ENCODE assay signal across 8 mouse cellular contexts in the genomic region with DNA sequence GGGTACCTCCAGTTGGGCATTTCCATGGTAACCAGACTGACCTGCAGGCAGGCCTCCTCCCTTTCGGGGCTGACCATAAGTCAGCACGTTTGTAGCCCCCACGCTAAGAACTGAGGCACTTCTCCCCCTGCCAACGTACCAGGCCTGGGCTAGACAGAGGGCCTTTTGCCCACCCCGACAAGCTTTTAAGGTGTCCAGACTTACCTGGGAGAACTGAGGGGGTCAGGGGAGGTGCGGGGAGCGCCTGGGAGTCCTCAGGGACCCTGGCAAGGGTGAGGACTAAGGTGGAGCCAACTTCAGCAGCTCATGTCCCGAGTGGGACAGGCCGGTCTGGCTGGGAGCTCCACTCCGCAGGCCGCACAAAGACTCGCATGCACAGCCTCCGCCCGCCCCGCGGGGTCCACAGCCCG. TPM values are rescaled to one million over a fixed set of nuclear protein-coding genes. Genes with fewer than 3 reads are reported as not detected.
DNase-seq lines count a peak whose midpoint lies in the region; ATAC-seq lines count a peak whose summit lies in the region.

No protein-coding gene starts in this region.

- H3K36me3 ChIP-seq in embryonic facial prominence, embryonic 14.5 days (ENCODE audit: control insufficient read depth, insufficient read depth, low read length) = peaks cover 30% of the 10 kb centered on the region
- peaks cover 15% of the 10 kb centered on the region for H3K36me3 ChIP-seq in intestine, embryonic 16.5 days (ENCODE audit: control insufficient read depth, insufficient read depth, low read length)
- H3K36me3 ChIP-seq in midbrain, embryonic 15.5 days (replicated peaks) = peaks cover 23% of the 10 kb centered on the region

- DNase-seq in adrenal gland, postnatal 10 days = peak; percentile 39
- no peak for DNase-seq in adrenal gland, postnatal 4 days (ENCODE audit: low spot score in 2 of 2)
- DNase-seq in 3T3-L1 (ENCODE audit: low read depth, low spot score) = peak; percentile 22
- peak; percentile 24 for DNase-seq in embryonic facial prominence, embryonic 14.5 days (ENCODE audit: low spot score)
- no peak for DNase-seq in left cerebral cortex, postnatal 4 days
- DNase-seq in ovary, postnatal 14 days (ENCODE audit: low spot score) = no peak

- no peaks in the 10 kb centered on the region for H3K9me3 ChIP-seq in embryonic facial prominence, embryonic 14.5 days (ENCODE audit: control insufficient read depth, low read length)
- no peaks in the 10 kb centered on the region for H3K9me3 ChIP-seq in intestine, embryonic 16.5 days (ENCODE audit: control insufficient read depth, low read length)
- H3K9me3 ChIP-seq in midbrain, embryonic 15.5 days = no peaks in the 10 kb centered on the region

- intact Hi-C loops in left cerebral cortex, postnatal 4 days (cut with DNase I) = no loop called here

- peak overlapping the region; percentile 84 for H3K4me3 ChIP-seq in embryonic facial prominence, embryonic 14.5 days (ENCODE audit: low read depth, low read length)
- H3K4me3 ChIP-seq in intestine, embryonic 16.5 days (ENCODE audit: low read length) = peak overlapping the region; percentile 83
- peak overlapping the region; percentile 77 for H3K4me3 ChIP-seq in midbrain, embryonic 15.5 days

- H3K9ac ChIP-seq in embryonic facial prominence, embryonic 14.5 days (ENCODE audit: low read depth, low read length) = peak overlapping the region; percentile 92
- H3K9ac ChIP-seq in intestine, embryonic 16.5 days (ENCODE audit: low read depth, low read length) = peak overlapping the region; percentile 91
- H3K9ac ChIP-seq in midbrain, embryonic 15.5 days = peak overlapping the region; percentile 79

- no peak for ATAC-seq in embryonic facial prominence, embryonic 14.5 days (ENCODE audit: low read depth)
- ATAC-seq in intestine, embryonic 16.5 days = peak; percentile 32
- peak; percentile 9 for ATAC-seq in midbrain, embryonic 15.5 days (replicated peaks)

- WGBS in embryonic facial prominence, embryonic 14.5 days = 0% methylated on average over 5 of the region's 17 CpGs
- 0% methylated on average over 16 of the region's 17 CpGs for whole genome bisulfite sequencing in intestine, embryonic 16.5 days
- WGBS in midbrain, embryonic 15.5 days = 0% methylated on average over 16 of the region's 17 CpGs

- H3K4me1 ChIP-seq in embryonic facial prominence, embryonic 14.5 days (ENCODE audit: control insufficient read depth, insufficient read depth, low read length) = peaks cover 45% of the 10 kb centered on the region
- peaks cover 61% of the 10 kb centered on the region for H3K4me1 ChIP-seq in intestine, embryonic 16.5 days (ENCODE audit: control insufficient read depth, insufficient read depth, low read length)
- H3K4me1 ChIP-seq in midbrain, embryonic 15.5 days = peaks cover 72% of the 10 kb centered on the region

- H3K27ac ChIP-seq in embryonic facial prominence, embryonic 14.5 days (replicated peaks; ENCODE audit: low read depth, low read length) = peak overlapping the region; percentile 99
- H3K27ac ChIP-seq in intestine, embryonic 16.5 days (ENCODE audit: low read length) = peak overlapping the region; percentile 95
- peak overlapping the region; percentile 98 for H3K27ac ChIP-seq in midbrain, embryonic 15.5 days

- H3K4me2 ChIP-seq in embryonic facial prominence, embryonic 14.5 days (ENCODE audit: low read depth, low read length) = peak overlapping the region; percentile 87
- peak overlapping the region; percentile 92 for H3K4me2 ChIP-seq in intestine, embryonic 16.5 days (ENCODE audit: low read depth, low read length)
- peak overlapping the region; percentile 93 for H3K4me2 ChIP-seq in midbrain, embryonic 15.5 days

- no peaks in the 10 kb centered on the region for H3K27me3 ChIP-seq in embryonic facial prominence, embryonic 14.5 days (replicated peaks; ENCODE audit: control insufficient read depth, insufficient read depth, low read length)
- H3K27me3 ChIP-seq in intestine, embryonic 16.5 days (replicated peaks; ENCODE audit: control insufficient read depth, insufficient read depth, low read length) = no peaks in the 10 kb centered on the region
- no peaks in the 10 kb centered on the region for H3K27me3 ChIP-seq in midbrain, embryonic 15.5 days (replicated peaks)

RNA-seq across cellular contexts. Expression of a gene that starts 5.8 kb away (rescaled TPM):
- 10 to 100 TPM; 23.5 to 36.5 TPM for total RNA-seq in adrenal gland, postnatal 10 days (2021)
- 10 to 100 TPM; 30.5 to 40.2 TPM for total RNA-seq in adrenal gland, postnatal 4 days (2021)
- 41.8 and 41.9 TPM in 2 replicates for polyA plus RNA-seq in embryonic facial prominence, embryonic 14.5 days (2014; fragmentation: Nextera tagmentation; extraction: Ambion mirVana)
- 23.4 and 27.5 TPM in 2 replicates for polyA plus RNA-seq in intestine, embryonic 16.5 days (2015; fragmentation: Nextera tagmentation; extraction: Ambion mirVana)
- 22.0 and 22.5 TPM in 2 replicates for polyA plus RNA-seq in midbrain, embryonic 15.5 days (2015; fragmentation: Nextera tagmentation; extraction: Ambion mirVana)
- 10 to 100 TPM; 42.9 to 46.7 TPM for total RNA-seq in left cerebral cortex, postnatal 4 days (2021)

RNA-seq across cellular contexts. Expression of a gene that starts 6.2 kb away (rescaled TPM):
- 10 to 100 TPM; 75.3 to 92.1 TPM for total RNA-seq in adrenal gland, postnatal 10 days (2021)
- 100 to 1,000 TPM; 161 TPM for total RNA-seq in adrenal gland, postnatal 4 days (2021)
- polyA plus RNA-seq in embryonic facial prominence, embryonic 14.5 days (2014; fragmentation: Nextera tagmentation; extraction: Ambion mirVana) = 80.6 and 82.0 TPM in 2 replicates
- 23.3 and 26.3 TPM in 2 replicates for polyA plus RNA-seq in intestine, embryonic 16.5 days (2015; fragmentation: Nextera tagmentation; extraction: Ambion mirVana)
- 122 and 129 TPM in 2 replicates for polyA plus RNA-seq in midbrain, embryonic 15.5 days (2015; fragmentation: Nextera tagmentation; extraction: Ambion mirVana)
- total RNA-seq in left cerebral cortex, postnatal 4 days (2021) = 100 to 1,000 TPM; 151 to 153 TPM

RNA-seq across cellular contexts. Expression of a gene that starts 35.5 kb away (rescaled TPM):
- total RNA-seq in adrenal gland, postnatal 10 days (2021) = 10 to 100 TPM in 1 of 2 experiments, 1 to 10 TPM in 1; 9.9 to 12.0 TPM
- total RNA-seq in adrenal gland, postnatal 4 days (2021) = 10 to 100 TPM; 16.5 to 17.1 TPM
- polyA plus RNA-seq in embryonic facial prominence, embryonic 14.5 days (2014; fragmentation: Nextera tagmentation; extraction: Ambion mirVana) = 4.5 and 6.4 TPM in 2 replicates
- 8.8 and 9.4 TPM in 2 replicates for polyA plus RNA-seq in intestine, embryonic 16.5 days (2015; fragmentation: Nextera tagmentation; extraction: Ambion mirVana)
- polyA plus RNA-seq in midbrain, embryonic 15.5 days (2015; fragmentation: Nextera tagmentation; extraction: Ambion mirVana) = 3.9 and 4.0 TPM in 2 replicates
- total RNA-seq in left cerebral cortex, postnatal 4 days (2021) = 1 to 10 TPM; 4.3 to 4.5 TPM

RNA-seq across cellular contexts. Expression of a gene that starts 36.8 kb away (rescaled TPM):
- total RNA-seq in adrenal gland, postnatal 10 days (2021) = 10 to 100 TPM; 38.8 to 45.0 TPM
- total RNA-seq in adrenal gland, postnatal 4 days (2021) = 10 to 100 TPM; 44.7 to 46.2 TPM
- polyA plus RNA-seq in embryonic facial prominence, embryonic 14.5 days (2014; fragmentation: Nextera tagmentation; extraction: Ambion mirVana) = 77.1 and 82.2 TPM in 2 replicates
- 77.2 and 88.8 TPM in 2 replicates for polyA plus RNA-seq in intestine, embryonic 16.5 days (2015; fragmentation: Nextera tagmentation; extraction: Ambion mirVana)
- 65.5 and 70.3 TPM in 2 replicates for polyA plus RNA-seq in midbrain, embryonic 15.5 days (2015; fragmentation: Nextera tagmentation; extraction: Ambion mirVana)
- 10 to 100 TPM; 47.8 to 56.4 TPM for total RNA-seq in left cerebral cortex, postnatal 4 days (2021)

RNA-seq across cellular contexts. Expression of a gene that starts 40.6 kb away (rescaled TPM):
- total RNA-seq in adrenal gland, postnatal 10 days (2021) = 10 to 100 TPM; 14.6 to 19.2 TPM
- total RNA-seq in adrenal gland, postnatal 4 days (2021) = 10 to 100 TPM; 21.6 to 21.9 TPM
- 13.7 and 15.2 TPM in 2 replicates for polyA plus RNA-seq in embryonic facial prominence, embryonic 14.5 days (2014; fragmentation: Nextera tagmentation; extraction: Ambion mirVana)
- polyA plus RNA-seq in intestine, embryonic 16.5 days (2015; fragmentation: Nextera tagmentation; extraction: Ambion mirVana) = 17.2 and 17.3 TPM in 2 replicates
- 25.4 and 25.9 TPM in 2 replicates for polyA plus RNA-seq in midbrain, embryonic 15.5 days (2015; fragmentation: Nextera tagmentation; extraction: Ambion mirVana)
- total RNA-seq in left cerebral cortex, postnatal 4 days (2021) = 10 to 100 TPM; 25.6 to 27.1 TPM

Comparison
In these comparisons a context has a peak if more than half of its experiments do, and no peak if none do; other contexts are left out.
1. DNase-seq: peak in adrenal gland, postnatal 10 days (single experiment), 3T3-L1 (single experiment) and embryonic facial prominence, embryonic 14.5 days (single experiment); none in adrenal gland, postnatal 4 days (0 of 2), left cerebral cortex, postnatal 4 days (single experiment) and ovary, postnatal 14 days (single experiment).
2. Peak in every context shown above with its lines, with median percentiles within 50 percentile points of each other: H3K27ac ChIP-seq, H3K4me2 ChIP-seq, H3K4me3 ChIP-seq and H3K9ac ChIP-seq.